Mouse (Mus musculus): ENCODE results near the gene AU015836. TPM values are rescaled to one million over a fixed set of nuclear protein-coding genes. Genes with fewer than 3 reads are reported as not detected.

The AU015836 gene
- polyA plus RNA-seq (2014; fragmentation: Illumina TruSeq; extraction: RNeasy Lipid Tissue Mini Kit (QIAGEN cat#74804); ENCODE audit: low read depth, low replicate concordance): not detected

GRCm38 (mm10) chrX:93968444-93968843 lies at the start of gene AU015836:
Gene AU015836, plus strand, starts transcription at chrX:93968659.

Other genes starting within 250 kb of the AU015836 start
- 127 TPM for gene Pdk3, start 136.5 kb upstream of the AU015836 start, polyA plus RNA-seq (2014; fragmentation: Illumina TruSeq; extraction: RNeasy Lipid Tissue Mini Kit (QIAGEN cat#74804); ENCODE audit: low read depth, low replicate concordance)
- 46.7 TPM for gene Zfx, start 155.0 kb downstream of the AU015836 start, polyA plus RNA-seq (2014; fragmentation: Illumina TruSeq; extraction: RNeasy Lipid Tissue Mini Kit (QIAGEN cat#74804); ENCODE audit: low read depth, low replicate concordance)
- 303 TPM for gene Eif2s3x, start 244.2 kb downstream of the AU015836 start, polyA plus RNA-seq (2014; fragmentation: Illumina TruSeq; extraction: RNeasy Lipid Tissue Mini Kit (QIAGEN cat#74804); ENCODE audit: low read depth, low replicate concordance)

Data from kidney, adult 10 weeks (tissue).